19 mouse cellular contexts compared by ENCODE assay signal in the genomic region with DNA sequence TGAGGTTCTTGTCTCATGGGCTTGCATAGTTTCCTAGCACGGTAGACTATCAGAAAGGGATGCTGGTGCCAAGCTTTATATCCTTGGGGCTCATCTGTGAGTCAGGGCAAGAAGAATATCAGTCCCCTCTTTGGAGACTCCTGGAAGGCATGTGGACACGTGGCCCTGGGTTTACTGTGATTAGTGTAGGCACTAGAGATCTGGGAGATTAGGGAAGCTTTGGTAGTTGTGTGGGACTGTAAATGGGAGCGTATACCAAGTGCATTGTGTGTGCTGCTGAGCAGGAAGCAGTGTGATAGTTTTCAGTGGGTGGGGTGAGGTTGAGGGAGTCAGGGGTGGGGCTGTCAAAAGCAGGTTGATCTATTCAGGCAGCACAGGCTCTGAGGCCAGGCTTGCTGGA. TPM values are rescaled to one million over a fixed set of nuclear protein-coding genes. Genes with fewer than 3 reads are reported as not detected.
DNase-seq lines count a peak whose midpoint lies in the region; ATAC-seq lines count a peak whose summit lies in the region.
"Had no signal": no experiment of that assay in that cellular context is flagged by ENCODE, and none has a peak within 500 bp of the region (broad histone marks: within the 10 kb centered on the region; RNA-seq: fewer than 3 reads in every experiment).

No protein-coding gene starts in this region.

- peaks cover 37% of the 10 kb centered on the region for H3K36me3 ChIP-seq in forebrain, embryonic 12.5 days (replicated peaks)
- no peaks in the 10 kb centered on the region; the same call in 1 of the 2 replicates for H3K36me3 ChIP-seq in forebrain, embryonic 11.5 days (ENCODE audit: control insufficient read depth, insufficient read depth, low read length)
- peaks cover 34% of the 10 kb centered on the region for H3K36me3 ChIP-seq in intestine, embryonic 14.5 days (ENCODE audit: control insufficient read depth, insufficient read depth, low read length)
- H3K36me3 ChIP-seq in stomach, embryonic 16.5 days (ENCODE audit: control insufficient read depth, insufficient read depth, low read length), result peaks cover 10% of the 10 kb centered on the region
- H3K36me3 ChIP-seq in liver, embryonic 11.5 days (ENCODE audit: control insufficient read depth, insufficient read depth, low read length), result peaks cover 4% of the 10 kb centered on the region; the same call in 1 of the 2 replicates

- peaks cover 52% of the 10 kb centered on the region for H3K4me1 ChIP-seq in forebrain, embryonic 12.5 days
- peaks cover 6% of the 10 kb centered on the region for H3K4me1 ChIP-seq in forebrain, embryonic 11.5 days (replicated peaks; ENCODE audit: control insufficient read depth, insufficient read depth, low read length)
- peaks cover 16% of the 10 kb centered on the region for H3K4me1 ChIP-seq in intestine, embryonic 14.5 days (replicated peaks; ENCODE audit: control insufficient read depth, insufficient read depth, low read length)
- peaks cover 33% of the 10 kb centered on the region for H3K4me1 ChIP-seq in stomach, embryonic 16.5 days (ENCODE audit: control insufficient read depth, insufficient read depth, low read length)
- peaks cover 8% of the 10 kb centered on the region; the same call in 1 of the 2 replicates for H3K4me1 ChIP-seq in liver, embryonic 11.5 days (replicated peaks; ENCODE audit: control insufficient read depth, insufficient read depth, low read length)

- no peak overlapping the region for H3K4me3 ChIP-seq in forebrain, embryonic 12.5 days (replicated peaks)
- H3K4me3 ChIP-seq in forebrain, embryonic 11.5 days (ENCODE audit: low read depth, low read length), result no peak overlapping the region
- no peak overlapping the region for H3K4me3 ChIP-seq in intestine, embryonic 14.5 days (ENCODE audit: low read depth, low read length)
- no peak overlapping the region for H3K4me3 ChIP-seq in stomach, embryonic 16.5 days (replicated peaks; ENCODE audit: low read length)
- no peak overlapping the region for H3K4me3 ChIP-seq in liver, embryonic 11.5 days (ENCODE audit: low read depth, low read length)
- H3K4me3 ChIP-seq: heart, embryonic 12.5 days; kidney, embryonic 15.5 days; layer of hippocampus, adult 2 months; left cerebral cortex, adult 2 months had no signal

- no peak overlapping the region for H3K27ac ChIP-seq in forebrain, embryonic 12.5 days
- no peak overlapping the region for H3K27ac ChIP-seq in forebrain, embryonic 11.5 days (ENCODE audit: low read depth, low read length)
- H3K27ac ChIP-seq in intestine, embryonic 14.5 days (ENCODE audit: low read depth), result no peak overlapping the region
- H3K27ac ChIP-seq in stomach, embryonic 16.5 days (ENCODE audit: low read length), result peak overlapping the region; percentile 78
- no peak overlapping the region for H3K27ac ChIP-seq in liver, embryonic 11.5 days (ENCODE audit: low read depth, low read length)
- H3K27ac ChIP-seq: kidney, embryonic 15.5 days; layer of hippocampus, adult 2 months; left cerebral cortex, adult 2 months had no signal

- no peaks in the 10 kb centered on the region for H3K27me3 ChIP-seq in forebrain, embryonic 12.5 days
- H3K27me3 ChIP-seq in forebrain, embryonic 11.5 days (ENCODE audit: control insufficient read depth, insufficient read depth, low read length), result no peaks in the 10 kb centered on the region
- H3K27me3 ChIP-seq in intestine, embryonic 14.5 days (replicated peaks; ENCODE audit: control insufficient read depth, insufficient read depth, low read length), result no peaks in the 10 kb centered on the region
- no peaks in the 10 kb centered on the region for H3K27me3 ChIP-seq in stomach, embryonic 16.5 days (ENCODE audit: control insufficient read depth, insufficient read depth, low read length)
- H3K27me3 ChIP-seq in liver, embryonic 11.5 days (replicated peaks; ENCODE audit: control insufficient read depth, insufficient read depth, low read length), result no peaks in the 10 kb centered on the region
- H3K27me3 ChIP-seq: heart, embryonic 12.5 days; kidney, embryonic 15.5 days had no signal

- 0 out of 2 replicates have a peak overlapping the region, but pooled peaks have one; percentile 29 for H3K9ac ChIP-seq in forebrain, embryonic 12.5 days
- no peak overlapping the region for H3K9ac ChIP-seq in forebrain, embryonic 11.5 days (ENCODE audit: low read length)
- no peak overlapping the region for H3K9ac ChIP-seq in intestine, embryonic 14.5 days (ENCODE audit: low read length)
- 0 out of 2 replicates have a peak overlapping the region, but pooled peaks have one; percentile 16 for H3K9ac ChIP-seq in stomach, embryonic 16.5 days (ENCODE audit: low read length)
- no peak overlapping the region for H3K9ac ChIP-seq in liver, embryonic 11.5 days (ENCODE audit: low read depth, low read length)
- H3K9ac ChIP-seq: forebrain, postnatal 0 days; heart, embryonic 12.5 days; kidney, embryonic 15.5 days; lung, embryonic 14.5 days had no signal

- 81% methylated on average over 3 of the region's 3 CpGs for WGBS in forebrain, embryonic 12.5 days
- 86% methylated on average over 3 of the region's 3 CpGs for WGBS in forebrain, embryonic 11.5 days
- WGBS in intestine, embryonic 14.5 days, result 64% methylated on average over 3 of the region's 3 CpGs
- 39% methylated on average over 3 of the region's 3 CpGs for WGBS in stomach, embryonic 16.5 days
- WGBS in liver, embryonic 11.5 days, result 60% methylated on average over 3 of the region's 3 CpGs

- no peak for DNase-seq in forebrain, embryonic 11.5 days (ENCODE audit: low spot score)
- peak; percentile 5 for DNase-seq in retina, postnatal 1 day
- no peak for DNase-seq in retina, embryonic 14.5 days (ENCODE audit: low spot score)
- no peak for DNase-seq in intestine, embryonic 14.5 days (ENCODE audit: low spot score)
- no peak for DNase-seq in liver, embryonic 11.5 days (ENCODE audit: low spot score)
- DNase-seq: B cell, adult 2 months; cerebellum, adult 2 months; forebrain, postnatal 0 days; gastrocnemius, postnatal 36 days; liver; lung, embryonic 14.5 days had no signal

- no peak for ATAC-seq in forebrain, embryonic 12.5 days (ENCODE audit: low FRiP score)
- no peak for ATAC-seq in forebrain, embryonic 11.5 days (replicated peaks; ENCODE audit: low FRiP score)
- ATAC-seq in intestine, embryonic 14.5 days (replicated peaks; ENCODE audit: low FRiP score, low TSS enrichment, low read depth), result peak; percentile 40; the same call in 1 of the 2 replicates
- ATAC-seq in stomach, embryonic 16.5 days (ENCODE audit: insufficient read depth, low FRiP score), result peak; percentile 79
- ATAC-seq in liver, embryonic 11.5 days (replicated peaks; ENCODE audit: low FRiP score), result no peak
- ATAC-seq: forebrain, postnatal 0 days had no signal

- H3K4me2 ChIP-seq in forebrain, embryonic 12.5 days, result no peak overlapping the region
- no peak overlapping the region for H3K4me2 ChIP-seq in forebrain, embryonic 11.5 days (ENCODE audit: low read depth, low read length, severe bottlenecking)
- no peak overlapping the region for H3K4me2 ChIP-seq in intestine, embryonic 14.5 days (ENCODE audit: low read length)
- H3K4me2 ChIP-seq in stomach, embryonic 16.5 days (ENCODE audit: low read depth, low read length), result no peak overlapping the region
- no peak overlapping the region for H3K4me2 ChIP-seq in liver, embryonic 11.5 days
- H3K4me2 ChIP-seq: heart, embryonic 12.5 days; kidney, embryonic 15.5 days; lung, embryonic 14.5 days had no signal

- H3K9me3 ChIP-seq in forebrain, embryonic 12.5 days, result no peaks in the 10 kb centered on the region
- H3K9me3 ChIP-seq in forebrain, embryonic 11.5 days (ENCODE audit: control insufficient read depth, low read length), result no peaks in the 10 kb centered on the region
- no peaks in the 10 kb centered on the region for H3K9me3 ChIP-seq in intestine, embryonic 14.5 days (ENCODE audit: control insufficient read depth, low read length)
- H3K9me3 ChIP-seq in stomach, embryonic 16.5 days (replicated peaks; ENCODE audit: control insufficient read depth, low read length), result no peaks in the 10 kb centered on the region
- H3K9me3 ChIP-seq in liver, embryonic 11.5 days (ENCODE audit: control insufficient read depth, low read length), result no peaks in the 10 kb centered on the region
- H3K9me3 ChIP-seq: heart, embryonic 12.5 days; kidney, embryonic 15.5 days had no signal

RNA-seq across cellular contexts. Expression of a gene that starts 12.0 kb away (rescaled TPM):
- polyA plus RNA-seq in forebrain, embryonic 12.5 days (2016; fragmentation: Nextera tagmentation; extraction: Ambion mirVana), result 60.9 and 62.5 TPM in 2 replicates
- 88.8 and 95.4 TPM in 2 replicates for polyA plus RNA-seq in forebrain, embryonic 11.5 days (2014; fragmentation: Nextera tagmentation; extraction: Ambion mirVana)
- 80.4 and 84.3 TPM in 2 replicates for polyA plus RNA-seq in intestine, embryonic 14.5 days (2014; fragmentation: Nextera tagmentation; extraction: Ambion mirVana)
- 42.4 and 47.7 TPM in 2 replicates for polyA plus RNA-seq in stomach, embryonic 16.5 days (2015; fragmentation: Nextera tagmentation; extraction: Ambion mirVana)
- polyA plus RNA-seq in liver, embryonic 11.5 days (2014; fragmentation: Nextera tagmentation; extraction: Ambion mirVana), result 66.9 and 75.9 TPM in 2 replicates

RNA-seq across cellular contexts. Expression of a gene that starts 12.3 kb away (rescaled TPM):
- 8.5 and 10.7 TPM in 2 replicates for polyA plus RNA-seq in forebrain, embryonic 12.5 days (2016; fragmentation: Nextera tagmentation; extraction: Ambion mirVana)
- polyA plus RNA-seq in forebrain, embryonic 11.5 days (2014; fragmentation: Nextera tagmentation; extraction: Ambion mirVana), result 8.2 and 10.1 TPM in 2 replicates
- 11.7 and 12.3 TPM in 2 replicates for polyA plus RNA-seq in intestine, embryonic 14.5 days (2014; fragmentation: Nextera tagmentation; extraction: Ambion mirVana)
- polyA plus RNA-seq in stomach, embryonic 16.5 days (2015; fragmentation: Nextera tagmentation; extraction: Ambion mirVana), result 11.1 and 15.1 TPM in 2 replicates
- polyA plus RNA-seq in liver, embryonic 11.5 days (2014; fragmentation: Nextera tagmentation; extraction: Ambion mirVana), result 8.6 and 12.7 TPM in 2 replicates

RNA-seq across cellular contexts. Expression of a gene that starts 31.7 kb away (rescaled TPM):
- not detected in 2 replicates for polyA plus RNA-seq in forebrain, embryonic 12.5 days (2016; fragmentation: Nextera tagmentation; extraction: Ambion mirVana)
- not detected in 2 replicates for polyA plus RNA-seq in forebrain, embryonic 11.5 days (2014; fragmentation: Nextera tagmentation; extraction: Ambion mirVana)
- not detected in 2 replicates for polyA plus RNA-seq in intestine, embryonic 14.5 days (2014; fragmentation: Nextera tagmentation; extraction: Ambion mirVana)
- not detected in 2 replicates for polyA plus RNA-seq in stomach, embryonic 16.5 days (2015; fragmentation: Nextera tagmentation; extraction: Ambion mirVana)
- not detected in 2 replicates for polyA plus RNA-seq in liver, embryonic 11.5 days (2014; fragmentation: Nextera tagmentation; extraction: Ambion mirVana)
- polyA plus RNA-seq: cerebellum, adult 2 months; cortical plate, adult 2 months; forebrain, postnatal 0 days; heart, embryonic 12.5 days; kidney, embryonic 15.5 days; lung, embryonic 14.5 days; stomach, embryonic 14.5 days had no signal

RNA-seq across cellular contexts. Expression of a gene that starts 50.7 kb away (rescaled TPM):
- polyA plus RNA-seq in forebrain, embryonic 12.5 days (2016; fragmentation: Nextera tagmentation; extraction: Ambion mirVana), result 2.7 and 3.2 TPM in 2 replicates
- polyA plus RNA-seq in forebrain, embryonic 11.5 days (2014; fragmentation: Nextera tagmentation; extraction: Ambion mirVana), result 2.1 and 2.6 TPM in 2 replicates
- 2.3 and 2.4 TPM in 2 replicates for polyA plus RNA-seq in intestine, embryonic 14.5 days (2014; fragmentation: Nextera tagmentation; extraction: Ambion mirVana)
- polyA plus RNA-seq in stomach, embryonic 16.5 days (2015; fragmentation: Nextera tagmentation; extraction: Ambion mirVana), result 0.98 and 1.6 TPM in 2 replicates
- 0.59 and 0.86 TPM in 2 replicates for polyA plus RNA-seq in liver, embryonic 11.5 days (2014; fragmentation: Nextera tagmentation; extraction: Ambion mirVana)

Comparison
In these comparisons a context has a peak if more than half of its experiments do, and no peak if none do; other contexts are left out.
1. H3K9ac ChIP-seq: peak in forebrain, embryonic 12.5 days (single experiment) and stomach, embryonic 16.5 days (single experiment); none in forebrain, embryonic 11.5 days (single experiment), intestine, embryonic 14.5 days (single experiment) and liver, embryonic 11.5 days (single experiment).
2. ATAC-seq: peak in intestine, embryonic 14.5 days (single experiment) and stomach, embryonic 16.5 days (single experiment); none in forebrain, embryonic 12.5 days (single experiment), forebrain, embryonic 11.5 days (single experiment) and liver, embryonic 11.5 days (single experiment).